Mouse (Mus musculus) kidney, embryonic 16.5 days (tissue): Measurements from ENCODE around the gene Ctcfl. TPM values are rescaled to one million over a fixed set of nuclear protein-coding genes. Genes with fewer than 3 reads are reported as not detected.
A peak's percentile ranks its signal among the peaks of the same experiment; 100 is the strongest.

Source experiments
- ATAC-seq: fragments of 200-750 bp; cut with Nextera tagmentation; 2 replicates; pipeline ENCODE4 v1.8.0; 2017; ENCODE audit warnings: moderate TSS enrichment; ENCODE audit not compliant: low FRiP score, low TSS enrichment
- H3K27ac ChIP-seq: fragments of 300-500 bp; sonication (generic); 2 replicates; pipeline ENCODE4 v1.5.1; 2014; ENCODE audit warnings: low read length
- H3K27me3 ChIP-seq: fragments of 300-500 bp; sonication (generic); 2 replicates; pipeline ENCODE4 v1.6.1; 2014; ENCODE audit warnings: low read length, control low read depth, mixed read lengths; ENCODE audit not compliant: insufficient read depth
- H3K36me3 ChIP-seq: fragments of 300-500 bp; sonication (generic); 2 replicates; pipeline ENCODE4 v1.6.1; 2014; ENCODE audit warnings: low read length, control low read depth, mixed read lengths; ENCODE audit not compliant: insufficient read depth
- H3K4me1 ChIP-seq: fragments of 300-500 bp; sonication (generic); 2 replicates; pipeline ENCODE4 v1.6.1; 2014; ENCODE audit warnings: low read length, control low read depth, mixed read lengths; ENCODE audit not compliant: insufficient read depth
- H3K4me2 ChIP-seq: fragments of 300-500 bp; sonication (generic); replicated peaks from 2 replicates; pipeline ENCODE4 v1.6.1; 2014; ENCODE audit warnings: low read depth, low read length
- H3K4me3 ChIP-seq: fragments of 300-500 bp; sonication (generic); 2 replicates; pipeline ENCODE4 v1.5.1; 2014; ENCODE audit warnings: mild to moderate bottlenecking, low read length
- H3K9ac ChIP-seq: fragments of 300-500 bp; sonication (generic); replicated peaks from 2 replicates; pipeline ENCODE4 v1.6.1; 2014; ENCODE audit warnings: low read length
- H3K9me3 ChIP-seq: fragments of 300-500 bp; sonication (generic); 2 replicates; pipeline ENCODE4 v1.6.1; 2016; ENCODE audit warnings: low read length, control low read depth
- WGBS: fragments of 180-500 bp; shearing (Covaris S2); extraction: QIAGEN DNeasy Blood & Tissue Kit; methylation state at CpG from one replicate; pipeline ENCODE4 v1.1.7; 2014; 5-methylcytosine and 5-hydroxymethylcytosine counted together
- polyA plus RNA-seq: library from polyadenylated mRNA; unstranded; fragments of >200 nt; fragmentation: Nextera tagmentation; extraction: Ambion mirVana; gene quantifications from 2 replicates; pipeline ENCODE4 v1.2.1, GENCODE M21; 2015

The Ctcfl gene
- 0.07 and 0.10 TPM in 2 replicates for polyA plus RNA-seq

DNA sequence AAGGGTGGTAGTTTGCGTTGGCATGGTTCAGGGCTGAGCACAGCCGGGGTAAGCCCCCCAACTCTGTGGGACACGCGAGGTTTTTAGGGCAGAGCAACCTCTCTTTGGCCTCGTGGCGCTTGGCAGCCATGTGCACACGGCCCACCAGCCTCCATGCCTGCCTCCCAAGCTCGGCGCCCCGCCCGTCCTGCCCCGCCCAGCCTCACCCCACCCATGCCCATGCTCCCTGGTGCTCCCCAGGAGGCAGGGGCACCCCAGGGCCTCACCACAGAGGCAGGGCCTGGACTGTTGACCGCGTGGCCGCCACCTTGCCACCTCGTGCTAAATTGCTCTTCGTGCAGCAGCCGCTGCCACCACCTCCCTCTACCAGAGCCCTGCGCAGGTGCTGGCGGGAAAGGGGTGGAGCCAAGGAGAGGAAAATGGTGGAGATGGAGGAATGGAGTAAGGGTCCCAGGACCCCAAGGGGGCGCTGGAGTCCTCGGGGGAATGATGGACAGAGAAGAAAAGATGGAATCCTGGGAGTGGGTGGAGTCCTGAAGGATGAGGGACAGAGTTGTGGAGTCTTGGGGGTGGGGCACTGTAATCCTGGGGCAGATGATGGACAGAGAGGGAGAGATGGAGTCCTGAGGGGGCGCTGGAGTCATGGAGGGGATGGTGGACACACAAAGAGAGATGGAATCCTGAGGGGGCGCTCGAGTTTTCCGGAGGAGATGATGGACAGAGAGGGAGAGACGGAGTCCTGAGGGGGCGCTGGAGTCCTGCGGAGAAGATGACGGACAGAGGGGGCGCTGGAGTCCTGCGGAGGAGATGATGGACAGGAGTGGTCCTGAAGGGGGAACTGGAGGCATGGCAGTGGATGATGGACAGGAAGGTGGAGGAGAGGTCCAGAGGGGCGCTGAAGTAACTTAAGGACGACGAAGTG, at the start of gene Ctcfl:
TSS of gene Ctcfl (minus strand) at position 503 of the 922 bp plus-strand sequence.
- Histone ChIP-seq H3K4me3 (no peak within 1 kb of the TSS), H3K36me3 (no peaks in the 10 kb centered on the region), H3K4me2 (no peak within 1 kb of the TSS), H3K4me1 (peaks cover 4% of the 10 kb centered on the region; the same call in 1 of the 2 replicates), H3K9ac (no peak within 1 kb of the TSS), H3K27ac (no peak within 1 kb of the TSS), H3K9me3 (0 out of 2 replicates have a peak, but pooled peaks cover 5% of the 10 kb centered on the region), H3K27me3 (no peaks in the 10 kb centered on the region)
- ATAC-seq: peak; percentile 27; the same call in 1 of the 2 replicates
- WGBS: 91% methylated on average over 35 of the region's 35 CpGs

DNA sequence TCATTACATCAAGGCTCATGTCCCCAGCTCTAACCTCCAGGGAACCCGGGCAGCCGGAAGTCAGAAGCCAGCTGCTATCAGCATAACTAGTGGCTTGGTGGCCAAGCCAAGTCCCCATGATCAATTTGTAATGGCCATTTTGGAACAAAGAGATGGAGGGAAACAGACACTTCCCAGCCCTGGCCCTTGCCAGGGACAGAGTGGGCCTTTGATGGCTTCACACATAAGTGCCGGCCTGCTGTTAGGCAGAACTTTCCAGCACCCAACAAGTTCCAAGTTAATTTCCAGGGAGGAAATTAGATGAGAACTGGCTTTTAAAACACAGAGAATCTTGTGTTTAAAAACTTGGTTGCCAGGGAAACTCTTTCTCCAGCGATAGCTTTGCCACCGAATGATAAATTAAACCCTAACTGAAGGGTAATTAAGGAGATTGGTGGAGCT, 49.1 kb upstream of the Ctcfl start:
- 35% methylated on average over 5 of the region's 5 CpGs for WGBS
- H3K4me2 ChIP-seq: no peak overlapping the region
- no peak for ATAC-seq

DNA sequence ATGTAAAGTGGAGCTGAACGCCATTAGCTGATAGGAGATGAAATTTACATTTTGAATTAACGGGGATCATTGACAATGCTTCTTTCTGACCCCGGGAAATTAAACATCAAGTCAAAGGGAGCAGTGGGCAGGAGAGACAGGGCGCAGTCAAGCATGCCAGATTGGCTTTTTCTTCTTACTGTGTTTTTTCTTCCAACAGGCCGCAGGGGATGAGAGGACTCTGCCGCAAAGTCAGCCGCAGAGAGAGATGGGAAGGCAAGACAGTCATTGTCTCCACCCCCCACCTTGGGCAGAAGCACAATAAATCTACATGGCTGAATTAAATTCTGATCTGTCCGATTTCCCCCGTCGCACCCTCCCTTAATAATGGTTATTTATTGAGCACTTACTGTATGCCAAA, 46.0 kb upstream of the Ctcfl start:
- H3K27ac ChIP-seq: no peak overlapping the region
- H3K27me3 ChIP-seq: peaks cover 44% of the 10 kb centered on the region
- no peak overlapping the region for H3K4me2 ChIP-seq
- no peaks in the 10 kb centered on the region for H3K36me3 ChIP-seq
- no peak overlapping the region for H3K4me3 ChIP-seq
- no peak for ATAC-seq
- H3K9ac ChIP-seq: no peak overlapping the region
- 80% methylated on average over 10 of the region's 10 CpGs for WGBS
- no peaks in the 10 kb centered on the region for H3K9me3 ChIP-seq
- H3K4me1 ChIP-seq: peaks cover 9% of the 10 kb centered on the region; the same call in 1 of the 2 replicates

More for the DNA sequence above, 49.1 kb upstream of the Ctcfl start:
- Histone ChIP-seq H3K4me1 (peaks cover 35% of the 10 kb centered on the region), H3K9me3 (no peaks in the 10 kb centered on the region), H3K27ac (no peak overlapping the region), H3K9ac (no peak overlapping the region), H3K36me3 (no peaks in the 10 kb centered on the region), H3K4me3 (no peak overlapping the region), H3K27me3 (peaks cover 50% of the 10 kb centered on the region)

DNA sequence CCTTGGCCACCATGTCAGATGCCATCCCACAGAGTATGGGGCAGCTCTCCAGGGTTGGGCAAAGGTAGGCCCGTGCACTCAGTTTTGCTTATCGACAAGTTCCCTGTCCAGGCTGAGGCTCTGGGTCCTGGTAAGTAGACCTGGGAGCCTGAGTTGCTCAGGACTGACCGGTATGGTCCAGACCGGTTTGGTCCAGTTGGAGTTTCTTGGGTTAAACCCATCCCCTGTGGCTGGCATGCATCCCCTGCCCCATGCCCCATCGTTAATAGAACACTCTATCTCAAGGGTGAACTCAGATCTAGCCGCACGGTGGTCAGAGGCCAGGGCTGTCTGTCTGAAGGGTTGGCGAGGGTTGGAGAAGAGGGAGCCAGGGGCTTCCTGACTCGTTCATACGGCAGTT, 45.6 kb upstream of the Ctcfl start:
- no peak overlapping the region for H3K27ac ChIP-seq
- no peak overlapping the region for H3K4me2 ChIP-seq
- H3K4me3 ChIP-seq: no peak overlapping the region
- no peak overlapping the region for H3K9ac ChIP-seq
- 82% methylated on average over 10 of the region's 10 CpGs for WGBS
- H3K4me1 ChIP-seq: peaks cover 10% of the 10 kb centered on the region
- H3K27me3 ChIP-seq: peaks cover 40% of the 10 kb centered on the region
- H3K9me3 ChIP-seq: no peaks in the 10 kb centered on the region
- no peaks in the 10 kb centered on the region for H3K36me3 ChIP-seq
- ATAC-seq: no peak

DNA sequence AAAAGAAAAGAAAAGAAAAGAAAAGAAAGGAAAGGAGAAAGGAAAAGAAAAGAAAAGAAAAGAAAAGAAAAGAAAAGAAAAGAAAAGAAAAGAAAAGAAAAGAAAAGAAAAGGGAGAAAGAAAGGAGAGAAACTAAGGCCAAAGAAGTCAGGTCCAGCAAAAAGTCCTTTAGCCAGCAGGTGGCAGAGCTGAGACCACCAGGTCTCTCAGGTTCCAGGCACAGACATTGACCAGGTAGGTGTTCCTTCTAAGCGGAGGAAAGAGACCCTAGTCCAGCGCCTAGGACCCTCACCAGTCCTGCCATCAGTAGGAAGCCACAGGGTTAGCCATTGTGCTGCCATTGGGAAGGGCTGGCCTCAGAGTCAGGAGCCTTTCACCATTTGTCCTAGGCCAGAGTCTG, 45.0 kb upstream of the Ctcfl start:
- peaks cover 34% of the 10 kb centered on the region for H3K27me3 ChIP-seq
- H3K9me3 ChIP-seq: no peaks in the 10 kb centered on the region
- H3K4me3 ChIP-seq: no peak overlapping the region
- ATAC-seq: no peak
- 58% methylated on average over 2 of the region's 2 CpGs for WGBS
- H3K36me3 ChIP-seq: no peaks in the 10 kb centered on the region
- no peak overlapping the region for H3K9ac ChIP-seq
- H3K4me2 ChIP-seq: no peak overlapping the region
- peaks cover 16% of the 10 kb centered on the region for H3K4me1 ChIP-seq
- no peak overlapping the region for H3K27ac ChIP-seq

DNA sequence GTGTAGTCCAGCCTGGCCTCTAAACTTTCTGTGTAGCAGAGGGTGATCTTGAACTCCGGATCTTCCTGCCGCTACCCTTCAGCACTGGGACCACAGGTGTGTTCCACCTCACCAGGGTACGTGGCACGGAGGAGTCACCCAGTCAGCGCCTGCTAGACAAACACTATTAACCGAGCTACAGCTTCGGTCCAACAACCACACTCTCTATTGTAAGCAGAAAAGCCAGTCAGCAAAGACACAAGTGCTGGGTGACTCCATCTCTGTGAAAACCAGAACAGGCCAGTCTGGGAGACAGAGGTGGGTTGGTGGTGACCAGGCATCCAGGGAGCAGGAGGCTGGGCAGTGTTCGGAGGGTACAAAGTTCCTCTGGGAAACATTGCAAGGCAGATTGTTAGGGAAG, 44.1 kb upstream of the Ctcfl start:
- Histone ChIP-seq H3K27ac (peak overlapping the region; percentile 18; the same call in 1 of the 2 replicates), H3K9ac (no peak overlapping the region), H3K4me3 (no peak overlapping the region), H3K4me2 (no peak overlapping the region), H3K36me3 (no peaks in the 10 kb centered on the region), H3K27me3 (peaks cover 27% of the 10 kb centered on the region), H3K9me3 (no peaks in the 10 kb centered on the region), H3K4me1 (peaks cover 18% of the 10 kb centered on the region)
- peak; percentile 52; the same call in 1 of the 2 replicates for ATAC-seq
- WGBS: 59% methylated on average over 8 of the region's 8 CpGs

DNA sequence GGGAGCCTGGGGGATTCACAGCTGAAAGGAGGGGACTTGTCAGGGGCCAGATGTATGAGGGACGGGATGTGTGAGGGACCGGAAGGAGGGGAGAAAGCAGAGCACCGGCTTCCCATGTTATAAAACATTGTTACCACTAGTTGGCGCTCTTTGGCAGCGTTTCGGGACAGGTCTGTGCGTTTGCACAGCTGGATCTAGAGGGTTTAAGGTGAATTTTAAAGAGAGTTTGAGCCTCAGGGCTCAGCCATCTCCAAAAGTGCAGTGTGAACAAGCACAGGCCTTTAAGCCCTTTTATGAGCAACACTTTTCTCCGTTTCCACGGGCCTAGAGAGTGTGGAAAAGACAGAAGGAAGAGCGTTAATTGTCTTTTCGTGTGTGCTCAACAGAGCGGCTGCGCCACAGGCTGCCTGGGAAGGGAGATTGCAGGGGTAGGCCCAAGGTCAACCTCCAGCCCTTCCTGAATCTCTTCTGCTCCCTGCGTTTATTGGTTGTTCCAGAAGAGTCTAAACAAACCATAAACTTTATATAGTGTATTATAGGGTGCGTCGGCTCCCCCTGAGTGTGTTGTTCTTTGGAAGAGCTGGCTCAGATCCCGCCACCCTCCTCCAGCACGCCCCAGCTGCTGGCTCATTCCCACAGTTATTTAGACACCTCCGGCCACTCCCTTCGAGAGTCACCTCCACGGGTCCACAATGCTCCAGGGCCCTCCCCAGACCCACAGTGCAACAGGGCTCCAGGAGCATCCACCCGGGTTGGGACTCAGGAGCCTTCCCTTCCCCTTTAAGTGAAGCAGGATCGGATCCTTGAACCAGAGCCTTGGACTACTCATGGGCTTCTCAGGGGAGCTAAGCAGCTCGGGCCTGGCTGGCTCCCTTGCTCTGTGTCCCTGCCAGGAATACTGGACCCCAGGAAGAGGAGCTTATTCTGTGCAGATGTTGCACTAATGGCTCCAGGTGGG, 40.3 kb upstream of the Ctcfl start:
- no peak overlapping the region for H3K4me3 ChIP-seq
- H3K4me1 ChIP-seq: peaks cover 33% of the 10 kb centered on the region
- H3K36me3 ChIP-seq: no peaks in the 10 kb centered on the region
- peak overlapping the region; percentile 30 for H3K4me2 ChIP-seq
- peak; percentile 76 for ATAC-seq
- H3K27ac ChIP-seq: peak overlapping the region; percentile 87
- no peaks in the 10 kb centered on the region; the same call in 1 of the 2 replicates for H3K27me3 ChIP-seq
- no peaks in the 10 kb centered on the region for H3K9me3 ChIP-seq
- 21% methylated on average over 24 of the region's 24 CpGs for WGBS
- peak overlapping the region; percentile 57 for H3K9ac ChIP-seq

DNA sequence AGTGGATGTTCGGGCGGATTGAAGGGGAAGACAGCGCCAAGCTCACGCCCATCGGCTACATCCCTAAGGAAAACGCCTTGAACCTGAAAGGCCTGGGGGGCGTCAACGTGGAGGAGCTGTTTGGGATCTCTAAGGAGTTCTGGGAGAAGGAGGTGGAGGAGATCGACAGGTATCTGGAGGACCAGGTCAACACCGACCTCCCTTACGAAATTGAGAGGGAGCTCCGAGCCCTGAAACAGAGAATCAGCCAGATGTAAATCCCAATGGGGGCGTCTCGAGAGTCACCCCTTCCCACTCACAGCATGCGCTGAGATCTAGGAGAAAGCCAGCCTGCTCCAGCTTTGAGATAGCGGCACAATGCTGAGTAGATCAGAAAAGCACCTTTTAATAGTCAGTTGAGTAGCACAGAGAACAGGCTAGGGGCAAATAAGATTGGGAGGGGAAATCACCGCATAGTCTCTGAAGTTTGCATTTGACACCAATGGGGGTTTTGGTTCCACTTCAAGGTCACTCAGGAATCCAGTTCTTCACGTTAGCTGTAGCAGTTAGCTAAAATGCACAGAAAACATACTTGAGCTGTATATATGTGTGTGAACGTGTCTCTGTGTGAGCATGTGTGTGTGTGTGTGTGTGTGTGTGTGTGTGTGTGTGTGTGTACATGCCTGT, 39.2 kb upstream of the Ctcfl start:
- 81% methylated on average over 19 of the region's 19 CpGs for WGBS
- ATAC-seq: no peak
- no peak overlapping the region for H3K9ac ChIP-seq
- peaks cover 33% of the 10 kb centered on the region for H3K4me1 ChIP-seq
- no peaks in the 10 kb centered on the region for H3K36me3 ChIP-seq
- peak overlapping the region; percentile 23; the same call in 1 of the 2 replicates for H3K27ac ChIP-seq
- no peak overlapping the region for H3K4me3 ChIP-seq
- no peaks in the 10 kb centered on the region; the same call in 1 of the 2 replicates for H3K27me3 ChIP-seq
- no peak overlapping the region for H3K4me2 ChIP-seq
- H3K9me3 ChIP-seq: no peaks in the 10 kb centered on the region

DNA sequence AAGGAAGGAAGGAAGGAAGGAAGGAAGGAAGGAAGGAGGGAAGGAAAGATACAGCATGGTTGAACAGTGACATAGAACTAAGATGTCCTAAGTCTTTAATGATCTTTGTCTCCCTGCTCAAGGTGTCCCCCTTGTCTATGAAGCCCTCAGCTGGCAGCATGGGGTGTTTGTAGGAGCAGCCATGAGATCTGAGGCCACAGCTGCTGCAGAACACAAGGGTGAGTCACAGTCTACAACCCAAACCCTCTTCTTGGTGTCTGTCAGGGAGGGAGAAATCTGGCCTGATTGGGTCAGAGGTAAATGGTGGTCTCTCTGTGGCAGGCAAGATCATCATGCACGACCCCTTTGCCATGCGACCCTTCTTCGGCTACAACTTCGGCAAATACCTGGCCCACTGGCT, 38.5 kb upstream of the Ctcfl start:
- Histone ChIP-seq H3K9me3 (no peaks in the 10 kb centered on the region), H3K4me3 (no peak overlapping the region), H3K4me2 (no peak overlapping the region), H3K9ac (no peak overlapping the region), H3K27me3 (no peaks in the 10 kb centered on the region; the same call in 1 of the 2 replicates), H3K27ac (no peak overlapping the region), H3K36me3 (no peaks in the 10 kb centered on the region), H3K4me1 (peaks cover 36% of the 10 kb centered on the region)
- no peak for ATAC-seq
- 90% methylated on average over 4 of the region's 4 CpGs for whole genome bisulfite sequencing
